Mouse (Mus musculus) spleen, postnatal 36 days (tissue): ENCODE measurements around the gene Vmn1r212.
"Not testable (repeated sequence)": the region's sequence is repeated elsewhere in the genome, so short reads cannot be mapped to it uniquely, and the experiment has no call there.

Experiments used
- DNase-seq, 2 experiments: peaks; one replicate each; pipeline ENCODE4 v3.0.0; 2022; ENCODE audit warnings: low spot score in 2 of 2, mixed read lengths in 1 of 2

Vmn1r212 gene

DNA sequence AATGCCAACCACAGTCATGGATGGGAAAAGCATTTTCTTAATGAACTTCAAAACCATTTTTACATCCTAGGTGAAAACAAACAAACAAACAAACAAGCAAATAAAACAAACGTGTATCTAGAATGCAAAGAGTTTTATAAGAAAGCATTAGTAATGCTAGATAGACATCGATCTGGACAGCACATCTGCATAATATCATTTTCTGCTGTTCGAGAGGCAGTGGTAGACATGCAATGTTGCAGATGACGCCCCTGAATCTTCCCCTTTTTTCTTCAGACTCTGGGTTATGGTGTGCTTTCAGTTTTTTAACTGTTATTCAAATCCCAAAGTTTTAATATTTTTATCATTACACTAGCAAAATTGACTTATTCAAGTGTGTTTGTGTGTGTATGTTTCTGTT, at the start of gene Vmn1r212:
Vmn1r212 (minus strand) TSS at position 101 of the 400 bp plus-strand sequence.
- DNase-seq, result no peak

DNA sequence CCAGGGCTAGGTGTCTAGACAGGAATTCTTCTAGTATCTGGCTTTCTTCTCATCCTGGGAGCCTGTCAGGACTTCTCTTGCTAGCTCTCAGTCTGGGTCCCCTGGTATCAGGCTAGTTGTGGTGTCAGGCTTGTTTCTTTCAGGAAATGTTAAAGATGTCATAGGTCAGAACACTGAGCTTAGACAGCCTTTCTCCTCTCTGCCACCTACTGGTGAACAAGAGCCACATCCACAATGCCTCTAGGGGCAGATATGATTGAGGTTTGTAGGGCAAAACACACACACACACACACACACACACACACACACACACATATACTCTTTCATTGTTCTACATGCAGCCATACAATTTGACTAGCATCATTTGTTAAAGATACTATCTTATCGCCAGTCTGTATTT, 4.7 kb downstream of the Vmn1r212 start:
- DNase-seq, result no peak

DNA sequence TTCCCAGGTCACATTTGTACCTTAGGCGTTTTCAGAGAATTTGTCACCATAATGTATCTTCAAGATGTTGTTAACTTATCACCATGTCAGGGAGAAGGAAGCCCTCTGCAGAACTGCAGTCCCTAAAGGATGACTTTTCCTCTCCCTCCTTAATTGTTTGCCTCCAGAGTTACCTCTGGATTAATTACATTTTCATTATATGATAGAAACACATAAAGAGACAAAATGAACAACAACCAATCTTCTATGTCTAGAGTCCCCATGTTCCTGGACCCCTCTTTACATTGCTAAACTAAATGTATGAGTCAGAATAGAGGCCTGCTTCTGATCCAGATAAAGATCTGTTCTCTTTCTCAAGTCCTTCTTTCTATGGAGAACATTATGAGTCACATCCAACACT, 26.5 kb downstream of the Vmn1r212 start, which contains the start of gene Vmn1r211:
Vmn1r211 (minus strand) TSS at position 101 of the 400 bp plus-strand sequence.
- DNase-seq, result no peak

DNA sequence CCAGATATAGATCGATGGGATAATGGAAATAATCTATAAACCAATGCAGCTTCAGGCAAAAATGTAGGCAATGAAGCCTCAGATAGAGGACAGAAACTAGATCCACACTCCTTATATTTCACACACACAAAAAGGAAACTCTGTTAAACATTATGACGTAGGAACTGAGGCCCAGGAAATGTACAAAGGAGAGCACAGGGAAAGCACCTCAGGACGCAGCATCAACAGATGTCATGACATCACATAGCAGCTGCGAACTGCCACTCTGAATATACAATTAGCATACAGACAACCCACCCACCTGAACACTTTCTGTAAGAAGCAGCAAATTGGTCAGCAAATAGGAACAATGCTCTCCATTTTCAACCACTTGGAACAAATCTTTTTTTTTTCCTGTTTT, 29.2 kb downstream of the Vmn1r212 start:
- DNase-seq, result no peak

DNA sequence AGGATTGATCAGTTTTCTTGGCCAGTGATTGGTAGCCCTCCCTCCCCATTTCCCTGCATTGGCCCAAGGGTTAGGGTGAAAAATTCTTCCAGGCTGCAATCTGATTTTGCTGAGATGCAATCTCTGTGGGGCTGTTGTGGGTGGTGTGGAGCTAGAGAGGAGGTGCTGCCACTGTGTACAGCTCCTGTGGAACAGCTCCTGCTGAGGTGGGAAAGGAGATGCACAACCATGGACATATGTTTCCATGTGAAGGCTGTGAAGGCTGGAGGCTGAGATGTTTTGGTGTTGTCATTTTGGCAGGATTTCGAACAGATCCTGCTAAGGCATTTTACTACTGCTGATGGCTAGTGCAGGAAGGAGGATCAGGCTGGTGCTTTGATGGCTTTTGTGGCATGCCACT, 37.2 kb downstream of the Vmn1r212 start:
- DNase-seq, result no peak

DNA sequence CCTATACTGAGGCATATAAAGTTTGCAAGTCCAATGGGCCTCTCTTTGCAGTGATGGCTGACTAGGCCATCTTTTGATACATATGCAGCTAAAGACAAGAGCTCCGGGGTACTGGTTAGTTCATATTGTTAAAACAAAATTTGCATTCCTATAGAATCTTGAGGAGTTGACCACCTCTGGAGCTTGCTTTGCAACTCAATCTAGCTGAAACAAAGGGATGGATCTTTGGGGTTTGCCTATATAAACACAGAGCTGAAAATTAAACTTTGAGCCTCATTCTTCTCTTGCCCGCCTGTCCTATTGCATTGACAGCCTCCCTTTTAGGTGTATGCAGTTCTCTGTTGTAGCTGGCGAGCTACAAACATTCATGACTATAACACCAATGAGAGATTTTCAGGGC, 39.7 kb downstream of the Vmn1r212 start:
- not testable (repeated sequence) for DNase-seq
